Mouse (Mus musculus) retina, adult 2 months (tissue): Measurements from ENCODE around the gene Celf2.

Experiments used
- DNase-seq: peaks from one replicate; pipeline ENCODE4 v3.0.0-alpha.2; 2012; ENCODE audit warnings: low read depth, low spot score

The Celf2 gene

DNA sequence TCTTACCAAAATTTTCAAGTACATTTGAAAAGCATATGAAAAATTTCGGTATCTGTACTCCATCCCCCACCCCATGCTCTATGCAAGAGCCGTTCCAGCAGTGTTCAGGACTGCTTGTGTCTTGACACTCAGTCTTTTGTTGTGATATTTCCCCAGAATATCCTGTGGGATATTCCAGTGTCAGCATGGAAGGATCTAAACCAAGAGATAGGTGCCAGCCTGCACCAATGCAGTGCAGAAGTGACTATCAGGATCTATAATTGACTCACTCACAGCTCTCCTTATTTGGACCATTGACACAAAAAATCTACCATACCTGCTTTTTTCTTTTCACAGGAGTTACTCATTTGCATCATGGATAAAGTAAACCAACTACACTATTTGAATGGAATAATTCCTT lies 116.9 kb downstream of the Celf2 start:
- no peak for DNase-seq

DNA sequence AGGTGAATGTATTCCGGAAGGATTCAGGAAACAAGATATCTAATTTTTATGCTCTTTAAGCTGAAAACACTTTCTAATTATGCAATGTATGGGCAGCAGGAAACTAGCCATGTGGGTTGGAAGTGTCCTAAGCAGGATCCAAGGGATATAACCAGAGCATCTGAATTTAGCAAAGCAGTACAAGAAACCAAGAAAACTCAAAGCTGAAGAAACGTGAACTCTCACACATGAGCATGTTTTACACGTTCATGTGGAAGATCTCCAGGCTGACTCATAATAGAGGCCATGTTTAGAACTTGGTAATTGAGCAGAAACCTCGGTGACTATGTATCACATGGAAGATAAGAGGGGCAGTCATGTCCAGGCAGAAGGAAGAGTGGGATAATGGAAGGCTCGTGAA lies 120.1 kb downstream of the Celf2 start:
- DNase-seq = no peak

GRCm38 (mm10) chr2:7378736-7379135 lies 130.6 kb downstream of the Celf2 start:
- DNase-seq = no peak

DNA sequence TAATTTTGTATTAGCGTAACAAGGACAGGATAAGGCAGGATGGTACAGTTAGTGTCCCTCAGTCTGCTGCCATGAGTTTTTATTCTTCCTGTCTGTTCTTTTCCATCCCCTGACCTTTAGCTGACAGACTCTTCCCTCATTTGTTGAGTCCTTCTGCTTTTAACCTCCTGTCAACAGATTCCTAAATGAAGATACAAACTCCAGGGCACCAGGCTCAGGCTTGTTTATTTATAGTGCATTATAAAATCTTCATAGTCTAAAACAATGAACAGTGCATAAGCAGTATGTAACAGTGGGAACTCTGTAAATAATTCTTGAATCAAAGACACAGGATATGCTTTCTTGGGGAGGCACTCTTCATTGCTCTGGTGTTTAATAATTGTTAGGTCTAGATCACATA lies 131.5 kb downstream of the Celf2 start:
- no peak for DNase-seq

DNA sequence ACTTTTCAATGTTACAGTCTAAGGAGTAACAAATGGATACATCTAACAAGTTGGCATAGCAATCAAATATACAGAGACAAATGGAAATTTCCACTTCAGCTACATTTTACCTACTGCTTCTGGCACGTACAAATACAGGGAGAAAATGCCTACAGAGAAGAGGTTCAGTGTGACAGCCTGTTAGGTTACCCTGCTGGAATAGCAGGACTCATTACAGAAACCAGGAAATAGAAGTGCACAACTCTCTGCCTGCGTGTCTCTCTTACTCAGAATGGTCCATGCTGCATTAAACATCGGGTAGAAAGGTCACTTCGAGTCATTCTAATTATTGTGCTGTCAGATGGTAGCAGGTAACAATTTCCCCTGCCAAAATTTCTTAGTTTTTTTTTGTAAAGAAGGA lies 141.6 kb downstream of the Celf2 start:
- DNase-seq = no peak

GRCm38 (mm10) chr2:7359557-7359956 lies 149.8 kb downstream of the Celf2 start:
- DNase-seq = no peak

GRCm38 (mm10) chr2:7358816-7359215 lies 150.5 kb downstream of the Celf2 start:
- DNase-seq = no peak

- DNase-seq = no peak
Observed at GRCm38 (mm10) chr2:7351234-7351633, 158.1 kb downstream of the Celf2 start.

DNA sequence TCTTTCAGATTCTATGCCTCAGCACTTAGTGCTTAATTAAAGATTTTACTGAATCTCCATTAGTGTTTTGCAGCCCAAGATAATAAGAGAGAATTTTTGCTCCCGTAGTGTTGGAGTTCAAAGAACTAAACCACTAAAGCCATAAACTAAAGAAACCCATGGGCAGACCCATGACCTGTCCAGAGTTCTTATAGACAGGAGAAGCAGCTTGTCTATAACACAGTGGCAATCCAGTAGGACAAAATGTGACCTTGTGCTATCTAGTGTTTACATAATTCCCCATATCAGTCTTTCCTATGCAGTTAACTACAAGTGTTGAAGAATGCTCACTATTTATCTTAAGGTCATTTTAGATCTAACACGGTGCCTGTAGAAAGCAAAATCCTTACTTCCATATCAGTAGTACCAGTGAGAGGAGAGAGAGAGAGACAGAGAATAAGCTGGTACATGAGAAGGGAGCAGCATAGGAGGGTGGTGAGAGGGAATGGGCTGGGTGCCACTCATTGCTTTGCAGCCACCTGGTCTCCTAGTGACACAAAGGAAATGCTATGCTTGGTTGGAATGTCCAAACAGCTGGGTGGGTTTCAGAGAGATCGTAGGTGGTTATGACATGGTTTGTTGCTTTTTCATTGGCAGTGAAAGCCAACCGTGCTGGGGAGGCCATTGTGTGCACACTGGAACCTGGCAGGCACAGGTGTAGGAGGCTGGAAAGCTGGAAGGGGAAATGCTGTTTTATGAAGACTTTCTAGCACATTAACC lies 162.5 kb downstream of the Celf2 start:
- DNase-seq = no peak

DNA sequence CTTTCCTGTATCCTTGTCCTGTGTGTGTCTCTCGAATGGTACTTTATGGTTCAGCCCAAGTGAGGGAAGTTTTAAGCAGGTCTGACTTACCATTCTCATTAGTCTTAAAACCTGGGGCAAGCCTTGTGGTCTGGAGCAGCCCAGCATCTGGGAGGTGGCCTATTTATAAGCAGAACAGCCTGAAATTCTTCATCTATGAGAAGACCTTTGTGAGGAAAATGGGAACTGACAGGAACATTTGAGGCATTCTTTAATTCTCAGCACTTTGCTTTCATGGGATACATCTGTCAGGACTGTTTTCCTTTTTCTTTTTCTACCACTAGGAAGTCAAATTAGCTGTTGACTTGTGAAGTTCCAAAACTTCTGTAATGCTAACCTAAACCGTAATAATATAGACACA lies 164.4 kb downstream of the Celf2 start:
- DNase-seq = no peak

- no peak for DNase-seq
Observed at GRCm38 (mm10) chr2:7342911-7343478, 166.4 kb downstream of the Celf2 start.

- no peak for DNase-seq
Observed at GRCm38 (mm10) chr2:7334846-7335245, 174.5 kb downstream of the Celf2 start.

DNA sequence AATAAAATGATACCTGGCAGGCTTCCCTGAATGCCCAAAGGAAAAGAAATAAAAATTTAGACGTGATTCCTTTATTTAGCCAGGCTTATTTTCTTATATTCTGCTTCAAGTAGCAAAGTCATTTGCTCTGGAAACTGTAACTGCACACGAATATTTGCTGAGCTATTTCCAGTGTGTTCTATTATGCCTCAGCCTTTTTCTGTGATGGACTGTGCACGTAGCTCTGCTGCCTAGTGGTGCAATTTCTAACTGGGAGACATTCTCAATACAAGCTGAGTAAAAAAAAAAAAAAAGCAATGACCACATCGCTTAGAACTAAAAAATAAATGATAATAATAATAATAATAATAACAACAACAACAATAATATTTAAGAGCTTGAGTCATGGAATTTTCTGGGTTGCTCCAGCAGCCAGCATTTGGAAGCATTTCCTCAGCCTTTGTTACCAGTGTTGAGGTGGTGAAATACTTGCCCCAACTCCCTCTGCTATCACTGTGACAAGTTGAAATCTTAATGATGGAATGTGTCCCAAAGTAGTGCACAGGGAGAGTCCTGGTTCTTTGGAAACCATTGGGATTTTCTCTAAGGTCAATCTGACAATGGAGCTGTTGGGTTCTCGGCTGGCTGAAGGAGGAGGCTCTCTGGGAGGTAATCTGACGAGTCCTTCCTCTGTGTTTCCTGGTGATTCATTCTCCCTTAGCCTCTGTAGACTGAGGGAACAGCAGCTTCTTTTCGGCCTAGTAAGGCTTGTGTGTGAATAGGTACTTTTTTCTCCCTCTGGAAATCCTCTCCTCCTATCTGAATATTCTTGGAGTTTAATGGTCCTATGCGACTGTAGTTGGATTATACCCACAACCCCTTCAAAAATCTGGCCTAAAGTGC lies 181.1 kb downstream of the Celf2 start:
- no peak for DNase-seq

DNA sequence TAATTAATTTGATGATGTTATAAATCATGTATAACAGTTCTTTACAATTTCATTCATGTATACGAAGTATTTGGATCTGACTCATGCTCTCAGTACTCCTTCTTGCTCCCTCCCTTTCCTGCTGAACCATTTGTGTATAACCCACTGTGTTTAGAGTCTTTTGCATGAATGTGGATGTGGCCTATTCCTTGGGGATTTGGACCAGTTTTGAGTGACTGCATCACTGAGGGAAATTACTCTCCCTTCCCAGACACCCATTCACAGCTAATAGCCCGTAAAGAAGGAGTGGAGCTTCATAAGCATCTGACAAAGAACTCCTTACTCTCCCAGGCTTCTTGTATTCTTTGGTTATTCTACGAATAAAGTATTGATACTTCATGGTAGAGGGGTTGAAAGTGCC lies 189.6 kb downstream of the Celf2 start:
- no peak for DNase-seq

GRCm38 (mm10) chr2:7311776-7312175 lies 197.6 kb downstream of the Celf2 start:
- no peak for DNase-seq

DNA sequence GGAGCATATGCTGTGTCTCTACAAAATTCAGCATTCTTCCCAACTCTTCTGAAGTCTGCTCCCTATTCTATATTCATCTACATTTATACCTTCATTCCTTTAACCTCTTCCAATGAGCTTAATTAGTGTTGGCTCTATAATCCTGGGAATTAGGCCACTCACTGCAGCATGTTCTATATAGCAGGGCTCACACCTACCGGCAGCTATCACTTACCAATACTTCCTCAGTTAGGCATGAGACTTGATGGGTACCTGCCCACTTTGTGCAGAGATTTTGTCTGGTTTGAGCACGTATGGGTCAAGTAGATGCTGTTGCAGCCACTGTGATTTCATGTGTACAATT lies 198.6 kb downstream of the Celf2 start:
- DNase-seq = peak; percentile 55

- DNase-seq = no peak
Observed at GRCm38 (mm10) chr2:7310129-7310839, 199.1 kb downstream of the Celf2 start.

- no peak for DNase-seq
Observed at GRCm38 (mm10) chr2:7309324-7309723, 200.0 kb downstream of the Celf2 start.

DNA sequence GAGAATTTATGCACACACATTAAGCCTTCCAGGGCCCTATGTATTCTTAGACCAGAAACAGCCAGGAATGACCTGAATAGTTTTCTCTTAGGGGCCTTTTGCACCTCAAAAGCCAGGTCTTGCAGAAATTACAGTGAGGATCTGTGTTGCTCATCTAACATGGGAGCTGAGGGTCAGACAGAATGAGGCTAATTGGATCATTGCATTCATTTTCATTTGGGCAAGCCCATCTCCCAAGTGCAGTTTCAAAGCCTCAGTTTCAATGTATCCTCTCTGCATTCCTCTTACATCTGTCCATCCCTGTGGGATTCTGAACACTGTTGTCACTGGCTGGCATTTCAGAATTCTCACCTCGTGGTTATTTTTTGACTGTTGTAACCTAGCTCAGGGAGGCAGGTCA lies 200.6 kb downstream of the Celf2 start:
- no peak for DNase-seq

DNA sequence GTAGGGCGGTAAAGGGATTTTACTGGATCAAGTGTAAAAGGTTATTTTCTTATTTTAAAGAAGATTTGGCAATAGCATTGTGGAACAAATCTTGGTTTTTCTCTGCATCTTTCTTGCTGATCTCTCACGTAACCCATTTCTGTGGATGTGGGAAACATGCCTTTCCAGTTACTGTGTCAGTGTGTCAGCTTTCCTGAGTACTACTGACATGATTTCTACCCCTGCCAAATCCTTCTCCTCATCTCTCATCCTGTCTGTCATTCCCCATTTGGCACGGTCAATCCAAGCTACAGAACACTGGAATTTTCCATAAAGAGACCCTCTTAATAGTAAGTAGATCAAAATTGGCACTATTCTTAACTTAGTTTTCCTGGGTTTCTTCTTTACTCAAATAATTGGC lies 221.9 kb downstream of the Celf2 start:
- no peak for DNase-seq

GRCm38 (mm10) chr2:7273214-7273613 lies 236.1 kb downstream of the Celf2 start:
- no peak for DNase-seq

DNA sequence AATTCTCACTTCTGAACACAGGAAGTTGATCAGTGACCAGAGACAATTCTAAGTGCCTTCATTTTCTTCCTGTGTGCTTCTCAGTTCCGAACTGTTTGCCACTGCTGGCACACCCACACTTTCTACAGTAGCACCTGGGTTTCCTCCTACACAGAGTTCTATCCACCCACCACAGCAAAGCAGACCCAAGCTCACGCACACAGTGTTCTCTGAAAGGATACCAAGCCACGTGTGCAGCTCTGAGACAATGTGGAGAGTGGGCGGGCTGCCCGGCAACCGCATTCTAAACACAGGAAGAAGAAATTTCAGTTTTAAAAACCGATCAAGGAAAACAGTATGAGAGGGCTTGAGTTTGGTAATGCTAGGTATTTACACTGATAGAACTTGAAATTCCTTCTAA lies 239.3 kb downstream of the Celf2 start:
- no peak for DNase-seq
